Mouse (Mus musculus) activated CD4-positive, CD25-positive, alpha-beta regulatory T cell (primary cell): ENCODE results near the gene Olfr1281. TPM values are rescaled to one million over a fixed set of nuclear protein-coding genes. Genes with fewer than 3 reads are reported as not detected.

Source experiments
- polyA plus RNA-seq, 2 experiments: library from polyadenylated mRNA; unstranded; fragments of 100-300 nt; shearing (Covaris generic); gene quantifications; one replicate each; pipeline ENCODE4 v1.2.1; 2017

Gene Olfr1281
- polyA plus RNA-seq, result not detected

DNA sequence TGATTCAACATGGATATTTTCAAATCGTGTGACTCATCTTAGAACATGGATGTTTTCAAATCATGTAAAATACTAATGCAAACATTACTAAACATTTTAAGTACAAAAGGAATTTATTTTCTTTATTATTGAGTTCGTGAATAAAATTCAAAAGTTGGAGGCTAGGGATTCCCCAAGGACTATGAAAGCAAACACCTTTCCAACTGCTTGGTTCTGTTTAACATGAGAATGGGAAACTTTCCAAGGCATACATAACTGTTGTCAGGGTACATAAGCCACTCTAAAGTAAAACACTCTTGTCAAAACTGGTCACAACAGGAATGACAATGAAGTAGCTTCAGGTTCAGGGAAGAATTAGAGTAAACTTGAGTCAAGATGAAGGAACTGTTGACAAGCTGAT lies at the start of gene Olfr1281:
Gene Olfr1281 (plus strand): TSS at position 301 of the 400 bp plus-strand sequence.

DNA sequence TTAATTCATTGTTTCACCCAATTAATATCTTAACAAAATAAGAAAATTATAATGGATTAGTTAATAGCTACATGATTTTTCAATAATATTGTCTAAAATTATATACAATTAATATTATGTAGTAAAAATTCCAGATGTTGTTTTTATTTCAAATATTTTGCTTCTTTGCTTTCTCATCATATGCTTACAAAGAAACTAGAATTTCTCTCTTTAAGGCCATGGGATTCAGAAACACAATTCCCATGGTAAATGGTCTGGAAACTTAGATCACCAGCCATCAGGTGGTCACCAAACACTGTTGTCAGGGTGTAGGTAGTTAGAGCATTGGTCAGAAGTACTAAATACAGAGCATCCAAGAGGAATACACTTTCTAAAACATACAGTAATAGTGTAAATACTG lies 36.5 kb upstream of the Olfr1281 start, which contains the start of gene Olfr1278:
Gene Olfr1278 (plus strand): TSS at position 301 of the 400 bp plus-strand sequence.

GRCm38 (mm10) chr2:111300374-111300773 lies 25.9 kb upstream of the Olfr1281 start, which contains the start of gene Olfr1279:
TSS of gene Olfr1279 (plus strand) at chr2:111300635.

DNA sequence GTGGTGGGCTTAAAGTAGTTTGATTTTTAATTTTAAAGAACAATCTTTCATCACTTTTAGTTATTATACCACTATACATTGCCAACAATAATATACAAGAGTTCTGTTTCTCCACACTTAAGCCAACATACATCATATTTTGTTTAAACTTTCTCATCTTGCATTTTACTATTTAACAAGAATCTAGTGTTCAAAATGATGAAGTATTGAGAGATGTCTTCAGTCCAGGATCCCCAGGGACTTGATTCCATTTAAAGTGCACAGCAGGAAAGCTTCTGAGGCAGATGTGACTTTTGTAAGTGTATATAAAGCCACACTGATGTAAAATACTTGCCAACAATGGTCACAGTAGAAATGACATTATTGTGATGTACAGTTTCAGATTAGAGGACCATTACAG lies 12.6 kb upstream of the Olfr1281 start, which contains the start of gene Olfr1280:
Gene Olfr1280 (plus strand): TSS at position 301 of the 400 bp plus-strand sequence.

GRCm38 (mm10) chr2:111335976-111336375 lies 9.7 kb downstream of the Olfr1281 start, which contains the start of gene Olfr1282:
TSS of gene Olfr1282 (minus strand) at chr2:111336076.

DNA sequence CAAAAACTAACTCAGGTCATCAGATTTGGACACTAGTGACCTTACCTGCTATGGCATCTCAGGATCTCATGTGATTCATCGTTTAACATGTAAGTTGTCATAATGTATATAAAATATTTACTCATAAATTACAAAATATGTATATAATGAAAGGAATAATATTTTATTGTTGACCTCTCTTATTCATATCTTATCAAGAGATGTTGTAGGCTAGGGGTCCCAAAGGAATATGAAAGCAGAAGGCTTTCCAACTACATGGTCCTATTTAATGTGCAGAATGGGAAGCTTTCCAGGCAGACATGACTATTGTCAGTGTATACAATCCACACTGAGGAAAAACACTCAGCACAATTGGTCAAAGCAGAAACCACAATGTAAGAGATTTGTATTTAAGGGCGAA lies 40.2 kb downstream of the Olfr1281 start, which contains the start of gene Olfr1283:
Gene Olfr1283 (plus strand): TSS at position 301 of the 400 bp plus-strand sequence.

GRCm38 (mm10) chr2:111375222-111375621 lies 48.9 kb downstream of the Olfr1281 start, which contains the start of gene Olfr1284:
TSS of gene Olfr1284 (plus strand) at chr2:111375522.

Other genes with a start within 250 kb of the Olfr1281 start
- gene Gm13941, start 220.5 kb upstream of the Olfr1281 start, polyA plus RNA-seq, result not detected
- gene Gm15130, start 173.6 kb upstream of the Olfr1281 start, polyA plus RNA-seq, result not detected
- gene 4930430A15Rik, start 96.9 kb upstream of the Olfr1281 start, polyA plus RNA-seq, result not detected
- gene Olfr1275, start 91.2 kb upstream of the Olfr1281 start, polyA plus RNA-seq, result not detected
- gene Olfr1276, start 72.0 kb upstream of the Olfr1281 start, polyA plus RNA-seq, result not detected
- gene Olfr1277, start 52.4 kb upstream of the Olfr1281 start, polyA plus RNA-seq, result under 1 TPM in 1 of 2 experiments, not detected in 1; 0.05 TPM
- gene Olfr1278, start 36.4 kb upstream of the Olfr1281 start, polyA plus RNA-seq, result not detected
- gene Olfr1279, start 25.9 kb upstream of the Olfr1281 start, polyA plus RNA-seq, result not detected
- gene Olfr1280, start 12.5 kb upstream of the Olfr1281 start, polyA plus RNA-seq, result under 1 TPM in 1 of 2 experiments, not detected in 1; 0.02 TPM
- gene Olfr1282, start 9.6 kb downstream of the Olfr1281 start, polyA plus RNA-seq, result not detected
- not detected for gene Olfr1283, start 40.3 kb downstream of the Olfr1281 start, polyA plus RNA-seq
- not detected for gene Olfr1284, start 49.0 kb downstream of the Olfr1281 start, polyA plus RNA-seq
- not detected for gene Olfr1286, start 96.6 kb downstream of the Olfr1281 start, polyA plus RNA-seq
- not detected for gene Olfr1287, start 122.6 kb downstream of the Olfr1281 start, polyA plus RNA-seq
- gene Olfr1288, start 147.6 kb downstream of the Olfr1281 start, polyA plus RNA-seq, result not detected
- gene Olfr1289, start 154.3 kb downstream of the Olfr1281 start, polyA plus RNA-seq, result not detected
- not detected for gene Olfr1290, start 167.3 kb downstream of the Olfr1281 start, polyA plus RNA-seq
- under 1 TPM in 1 of 2 experiments, not detected in 1; 0.29 TPM for gene Olfr1291-ps1, start 170.7 kb downstream of the Olfr1281 start, polyA plus RNA-seq
- gene Olfr1293-ps, start 198.7 kb downstream of the Olfr1281 start, polyA plus RNA-seq, result under 1 TPM in 1 of 2 experiments, not detected in 1; 0.29 TPM
- not detected for gene Olfr1294, start 213.8 kb downstream of the Olfr1281 start, polyA plus RNA-seq
- not detected for gene Olfr1295, start 243.2 kb downstream of the Olfr1281 start, polyA plus RNA-seq